Mouse (Mus musculus) forebrain, embryonic 11.5 days (tissue): Measurements from ENCODE around the gene Krt80. TPM values are rescaled to one million over a fixed set of nuclear protein-coding genes. Genes with fewer than 3 reads are reported as not detected.

Experiments used
- ATAC-seq: fragments of 200-750 bp; cut with Nextera tagmentation; replicated peaks from 2 replicates; pipeline ENCODE4 v1.8.0; 2017; ENCODE audit warnings: moderate TSS enrichment; ENCODE audit not compliant: low FRiP score
- DNase-seq: peaks from one replicate; pipeline ENCODE4 v3.0.0-alpha.2; 2017; ENCODE audit warnings: low spot score
- H3K27ac ChIP-seq: fragments of 300-500 bp; sonication (generic); 2 replicates; pipeline ENCODE4 v1.5.1; 2014; ENCODE audit warnings: low read depth, low read length
- H3K27me3 ChIP-seq: fragments of 300-500 bp; sonication (generic); 2 replicates; pipeline ENCODE4 v1.6.1; 2014; ENCODE audit warnings: mild to moderate bottlenecking, low read length, mixed read lengths; ENCODE audit not compliant: control insufficient read depth, insufficient read depth
- H3K36me3 ChIP-seq: fragments of 300-500 bp; sonication (generic); 2 replicates; pipeline ENCODE4 v1.6.1; 2014; ENCODE audit warnings: mild to moderate bottlenecking, low read length, moderate library complexity, mixed read lengths; ENCODE audit not compliant: control insufficient read depth, insufficient read depth
- H3K4me1 ChIP-seq: fragments of 300-500 bp; sonication (generic); replicated peaks from 2 replicates; pipeline ENCODE4 v1.6.1; 2014; ENCODE audit warnings: low read length, mixed read lengths; ENCODE audit not compliant: control insufficient read depth, insufficient read depth
- H3K4me2 ChIP-seq: fragments of 300-500 bp; sonication (generic); 2 replicates; pipeline ENCODE4 v1.6.1; 2014; ENCODE audit warnings: low read depth, mild to moderate bottlenecking, low read length, moderate library complexity, mixed read lengths; ENCODE audit not compliant: severe bottlenecking
- H3K4me3 ChIP-seq: fragments of 300-500 bp; sonication (generic); 2 replicates; pipeline ENCODE4 v1.5.1; 2014; ENCODE audit warnings: low read depth, low read length
- H3K9ac ChIP-seq: fragments of 300-500 bp; sonication (generic); 2 replicates; pipeline ENCODE4 v1.6.1; 2014; ENCODE audit warnings: low read length
- H3K9me3 ChIP-seq: fragments of 300-500 bp; sonication (generic); 2 replicates; pipeline ENCODE4 v1.6.1; 2016; ENCODE audit warnings: low read length, mixed read lengths; ENCODE audit not compliant: control insufficient read depth
- WGBS: fragments of 180-500 bp; shearing (Covaris S2); extraction: QIAGEN DNeasy Blood & Tissue Kit; methylation state at CpG from one replicate; pipeline ENCODE4 v1.1.7; 2014; 5-methylcytosine and 5-hydroxymethylcytosine counted together
- polyA plus RNA-seq: library from polyadenylated mRNA; unstranded; fragments of >200 nt; fragmentation: Nextera tagmentation; extraction: Ambion mirVana; gene quantifications from 2 replicates; pipeline ENCODE4 v1.2.1, GENCODE M21; 2014

Krt80 gene
- polyA plus RNA-seq, 1 experiment from 2014 or later: not detected

DNA sequence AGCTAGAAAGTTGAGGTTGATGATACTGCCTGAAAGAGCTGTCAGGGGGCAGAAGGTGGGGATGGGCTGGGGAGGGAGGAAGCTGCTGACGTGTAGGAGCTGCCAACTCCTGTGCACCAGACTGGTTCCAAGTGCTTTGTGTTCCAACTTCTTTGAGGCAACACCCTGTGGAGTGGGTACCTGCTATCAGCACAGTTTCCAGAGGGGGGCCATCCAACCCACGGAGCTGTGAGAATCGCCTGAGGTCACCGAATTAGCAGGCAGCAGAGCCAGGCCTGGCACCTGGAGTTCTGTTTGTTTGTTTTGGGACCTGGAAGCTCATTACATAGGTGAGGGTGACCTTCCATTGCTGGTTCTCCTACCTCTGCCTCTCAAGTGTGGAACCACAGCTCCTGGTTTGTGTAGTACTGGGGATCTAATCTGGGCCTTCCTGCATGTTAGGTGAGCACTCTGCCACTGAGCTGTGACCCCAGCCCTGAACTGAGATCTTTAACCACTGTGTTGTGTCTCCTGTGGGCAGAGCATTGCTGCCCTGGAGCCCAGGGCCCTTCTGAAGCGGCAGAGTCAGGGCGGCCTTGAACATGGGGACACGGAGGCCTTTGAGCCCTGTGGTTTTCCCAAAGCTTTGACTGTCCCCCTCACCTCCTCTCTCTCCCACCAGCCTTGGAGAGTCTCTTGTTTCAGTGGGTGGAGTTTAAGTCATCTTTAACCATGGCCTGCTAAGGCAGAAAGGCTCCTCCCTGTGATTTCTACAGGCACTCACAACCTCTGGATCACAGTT is 4.9 kb downstream of the Krt80 start:
- DNase-seq: no peak
- H3K4me2 ChIP-seq: no peak overlapping the region
- H3K9ac ChIP-seq: no peak overlapping the region
- H3K27ac ChIP-seq: no peak overlapping the region
- ATAC-seq: no peak
- H3K36me3 ChIP-seq: no peaks in the 10 kb centered on the region
- no peaks in the 10 kb centered on the region for H3K4me1 ChIP-seq
- 73% methylated on average over 7 of the region's 7 CpGs for WGBS
- no peaks in the 10 kb centered on the region for H3K9me3 ChIP-seq
- no peaks in the 10 kb centered on the region for H3K27me3 ChIP-seq
- H3K4me3 ChIP-seq: no peak overlapping the region

- WGBS: 80% methylated on average over 6 of the region's 6 CpGs
Observed at GRCm38 (mm10) chr15:101364425-101364824, 5.5 kb downstream of the Krt80 start.

DNA sequence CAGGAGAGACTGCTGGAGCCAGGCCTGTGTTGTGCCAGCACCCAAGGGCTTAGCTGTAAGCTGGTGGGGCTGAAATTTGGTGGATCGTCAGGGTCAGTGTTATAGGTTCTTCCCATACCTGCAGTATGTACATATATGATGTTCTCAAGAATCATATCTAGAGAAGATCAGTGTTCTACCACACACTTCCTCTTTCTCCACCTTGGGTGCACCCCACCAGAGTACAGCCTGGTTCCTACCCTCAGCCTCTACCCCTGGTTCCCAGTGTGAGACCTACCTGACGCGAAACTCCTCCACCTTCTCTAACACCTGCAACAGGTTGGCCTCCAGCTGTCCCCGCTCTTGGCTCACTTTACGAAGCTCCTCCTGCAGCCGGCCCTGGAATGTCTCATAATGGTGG is 6.0 kb downstream of the Krt80 start:
- 87% methylated on average over 6 of the region's 6 CpGs for WGBS
- Histone ChIP-seq H3K36me3 (no peaks in the 10 kb centered on the region), H3K9me3 (no peaks in the 10 kb centered on the region), H3K27ac (no peak overlapping the region), H3K27me3 (no peaks in the 10 kb centered on the region), H3K4me1 (no peaks in the 10 kb centered on the region), H3K4me3 (no peak overlapping the region), H3K9ac (no peak overlapping the region), H3K4me2 (no peak overlapping the region)
- ATAC-seq: no peak
- DNase-seq: no peak

More at GRCm38 (mm10) chr15:101364425-101364824, 5.5 kb downstream of the Krt80 start:
- no peak for DNase-seq
- H3K36me3 ChIP-seq: no peaks in the 10 kb centered on the region
- H3K9ac ChIP-seq: no peak overlapping the region
- no peaks in the 10 kb centered on the region for H3K27me3 ChIP-seq
- H3K4me3 ChIP-seq: no peak overlapping the region
- no peak overlapping the region for H3K4me2 ChIP-seq
- no peaks in the 10 kb centered on the region for H3K9me3 ChIP-seq
- H3K27ac ChIP-seq: no peak overlapping the region
- no peaks in the 10 kb centered on the region for H3K4me1 ChIP-seq
- no peak for ATAC-seq

DNA sequence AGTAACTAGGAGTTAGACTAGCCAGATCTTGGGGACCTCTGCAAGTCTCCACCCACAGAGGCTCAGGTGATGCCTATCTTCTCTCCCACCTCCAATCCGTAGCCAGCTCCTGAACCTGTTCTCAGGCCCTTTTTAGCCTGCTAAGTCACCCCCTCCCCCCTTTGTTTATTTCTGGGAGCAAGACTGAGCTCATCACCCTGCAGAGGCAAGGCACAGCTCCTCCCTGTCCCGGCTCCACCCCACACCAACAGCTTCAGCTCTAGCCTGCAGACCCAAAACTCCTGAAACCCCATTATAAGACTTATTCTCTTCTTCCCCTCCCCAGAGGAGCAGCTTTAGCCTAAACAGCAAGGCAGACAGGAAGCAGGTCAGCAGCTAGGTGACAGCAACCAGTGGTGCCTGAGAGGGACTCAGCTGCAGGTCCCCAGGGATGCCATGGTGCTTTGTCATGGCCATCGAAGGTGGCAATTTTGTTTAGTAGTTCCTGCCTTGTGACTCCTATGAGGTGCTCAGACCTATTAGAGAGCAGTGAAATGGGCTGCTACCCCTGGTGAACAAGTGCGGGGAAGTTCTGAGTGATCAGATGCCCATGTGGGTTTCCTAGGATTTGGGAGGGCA is 7.5 kb downstream of the Krt80 start:
- H3K4me2 ChIP-seq: no peak overlapping the region
- no peaks in the 10 kb centered on the region for H3K4me1 ChIP-seq
- no peaks in the 10 kb centered on the region for H3K9me3 ChIP-seq
- DNase-seq (no peak), ATAC-seq (no peak)
- H3K36me3 ChIP-seq: no peaks in the 10 kb centered on the region
- H3K9ac ChIP-seq: no peak overlapping the region
- no peaks in the 10 kb centered on the region for H3K27me3 ChIP-seq
- WGBS: 61% methylated on average over 4 of the region's 4 CpGs
- H3K27ac ChIP-seq: no peak overlapping the region
- no peak overlapping the region for H3K4me3 ChIP-seq

GRCm38 (mm10) chr15:101355382-101355786 is 14.6 kb downstream of the Krt80 start:
- no peak for DNase-seq
- 84% methylated on average over 4 of the region's 4 CpGs for WGBS
- Histone ChIP-seq H3K36me3 (no peaks in the 10 kb centered on the region), H3K9me3 (no peaks in the 10 kb centered on the region), H3K9ac (no peak overlapping the region), H3K4me1 (no peaks in the 10 kb centered on the region), H3K4me3 (no peak overlapping the region), H3K27ac (no peak overlapping the region), H3K4me2 (no peak overlapping the region), H3K27me3 (no peaks in the 10 kb centered on the region)
- no peak for ATAC-seq

DNA sequence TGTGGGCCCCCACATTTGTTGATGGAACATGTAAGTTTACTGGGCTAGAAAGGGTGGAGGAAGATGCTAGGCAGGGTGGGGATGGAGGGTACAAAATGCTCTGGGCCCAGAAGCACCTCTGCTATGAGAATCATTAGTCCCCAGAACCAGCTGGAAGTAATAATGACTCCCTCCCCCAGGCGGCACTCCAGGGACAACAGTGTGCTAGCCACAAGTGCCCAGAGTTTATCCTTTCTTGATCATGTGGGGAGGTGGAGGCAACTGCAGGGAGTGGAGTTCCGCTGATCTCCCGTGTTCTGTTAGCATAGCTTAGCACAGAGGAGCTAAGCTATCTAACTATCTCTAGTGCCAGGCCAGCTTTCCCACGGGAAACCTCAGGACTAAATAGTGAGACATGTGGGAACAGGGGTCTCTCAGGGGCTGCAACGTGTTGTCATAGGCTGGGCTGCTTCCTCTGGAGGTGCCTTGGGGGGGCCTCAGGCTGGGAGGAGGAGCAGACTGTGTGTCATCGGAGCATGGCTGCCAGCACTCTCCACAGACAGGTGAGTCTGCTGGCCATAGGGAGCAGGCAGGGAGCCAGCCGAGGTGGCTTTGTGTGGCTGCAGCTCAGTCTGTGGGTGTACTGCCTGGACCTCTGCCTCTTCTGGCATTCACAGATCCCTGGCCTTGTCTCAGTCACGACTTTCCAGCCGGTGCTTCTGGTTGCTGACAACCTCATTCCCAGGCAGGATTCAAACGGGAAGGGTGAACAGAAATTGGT is 17.1 kb downstream of the Krt80 start:
- 62% methylated on average over 10 of the region's 10 CpGs for WGBS
- Histone ChIP-seq H3K27me3 (no peaks in the 10 kb centered on the region), H3K36me3 (no peaks in the 10 kb centered on the region), H3K27ac (no peak overlapping the region), H3K9ac (no peak overlapping the region), H3K4me2 (no peak overlapping the region), H3K4me3 (no peak overlapping the region), H3K4me1 (no peaks in the 10 kb centered on the region), H3K9me3 (no peaks in the 10 kb centered on the region)
- ATAC-seq (no peak), DNase-seq (no peak)

GRCm38 (mm10) chr15:101352047-101352446 is 17.9 kb downstream of the Krt80 start:
- no peaks in the 10 kb centered on the region for H3K9me3 ChIP-seq
- H3K27me3 ChIP-seq: no peaks in the 10 kb centered on the region
- WGBS: 71% methylated on average over 13 of the region's 13 CpGs
- H3K4me2 ChIP-seq: no peak overlapping the region
- H3K36me3 ChIP-seq: no peaks in the 10 kb centered on the region
- ATAC-seq (no peak), DNase-seq (no peak)
- H3K4me3 ChIP-seq: no peak overlapping the region
- H3K4me1 ChIP-seq: no peaks in the 10 kb centered on the region
- no peak overlapping the region for H3K27ac ChIP-seq
- no peak overlapping the region for H3K9ac ChIP-seq

DNA sequence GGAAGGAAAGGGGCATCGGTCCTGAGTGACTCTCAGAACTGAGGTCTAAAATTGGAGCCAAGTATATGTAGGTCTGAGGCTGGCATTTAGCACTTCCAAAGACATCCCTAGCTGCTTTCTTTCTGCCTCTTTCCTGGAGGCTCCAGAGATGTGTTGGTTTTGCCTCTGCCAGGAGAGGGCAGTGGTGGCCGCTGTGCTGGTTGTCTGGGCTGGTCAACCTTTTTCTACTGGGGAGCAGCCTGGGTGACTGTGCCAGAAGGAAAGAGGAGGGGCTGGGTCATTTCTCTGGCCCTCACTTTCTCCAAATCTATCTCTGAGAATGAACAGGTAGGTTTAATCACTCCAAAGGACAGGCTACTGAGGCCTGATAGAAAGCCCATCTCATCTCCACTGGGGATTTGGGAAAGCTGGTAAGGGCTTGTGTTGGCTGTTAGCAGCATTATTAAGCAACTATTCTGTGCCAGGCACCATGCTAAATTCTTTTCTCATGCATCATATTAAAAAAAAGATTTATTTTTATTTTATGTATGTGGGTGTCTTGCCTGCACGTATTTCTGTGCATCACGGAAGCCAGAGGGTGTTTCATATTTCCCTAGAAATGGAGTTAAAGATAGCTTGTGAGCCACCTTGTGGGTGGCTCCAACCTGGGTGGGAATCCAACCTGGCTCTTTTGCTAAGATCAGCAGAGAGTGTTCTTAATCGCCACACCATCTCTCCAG is 28.0 kb downstream of the Krt80 start:
- no peak for ATAC-seq
- H3K9ac ChIP-seq: no peak overlapping the region
- H3K4me3 ChIP-seq: no peak overlapping the region
- no peaks in the 10 kb centered on the region for H3K4me1 ChIP-seq
- 62% methylated on average over 5 of the region's 5 CpGs for WGBS
- no peaks in the 10 kb centered on the region for H3K36me3 ChIP-seq
- H3K27me3 ChIP-seq: no peaks in the 10 kb centered on the region
- H3K9me3 ChIP-seq: no peaks in the 10 kb centered on the region
- H3K27ac ChIP-seq: no peak overlapping the region
- H3K4me2 ChIP-seq: no peak overlapping the region
- no peak for DNase-seq
